Mouse (Mus musculus) neural tube, embryonic 12.5 days (tissue): ENCODE measurements at regions not wholly inside any gene's neighbourhood (a gene's known extent, or its start where the extent isn't known, plus 50 kb on each side); places are given as distances from the start of the nearest gene placed in this dataset.

Experiments used
- ATAC-seq: fragments of 200-750 bp; cut with Nextera tagmentation; 2 replicates; pipeline ENCODE4 v1.8.0; 2017; ENCODE audit warnings: low read depth, mild to moderate bottlenecking, moderate TSS enrichment, moderate library complexity; ENCODE audit not compliant: low FRiP score
- H3K27ac ChIP-seq: fragments of 300-500 bp; sonication (generic); 2 replicates; pipeline ENCODE4 v1.5.1; 2016
- H3K27me3 ChIP-seq: fragments of 300-500 bp; sonication (generic); replicated peaks from 2 replicates; pipeline ENCODE4 v1.6.1; 2016; ENCODE audit warnings: mild to moderate bottlenecking
- H3K36me3 ChIP-seq: fragments of 300-500 bp; sonication (generic); 2 replicates; pipeline ENCODE4 v1.6.1; 2016; ENCODE audit warnings: mild to moderate bottlenecking
- H3K4me1 ChIP-seq: fragments of 300-500 bp; sonication (generic); 2 replicates; pipeline ENCODE4 v1.6.1; 2016
- H3K4me2 ChIP-seq: fragments of 300-500 bp; sonication (generic); replicated peaks from 2 replicates; pipeline ENCODE4 v1.6.1; 2016; ENCODE audit warnings: mild to moderate bottlenecking
- H3K4me3 ChIP-seq: fragments of 300-500 bp; sonication (generic); 2 replicates; pipeline ENCODE4 v1.5.1; 2016
- H3K9ac ChIP-seq: fragments of 300-500 bp; sonication (generic); 2 replicates; pipeline ENCODE4 v1.6.1; 2016; ENCODE audit warnings: mild to moderate bottlenecking
- H3K9me3 ChIP-seq: fragments of 300-500 bp; sonication (generic); 2 replicates; pipeline ENCODE4 v1.6.1; 2016; ENCODE audit warnings: mild to moderate bottlenecking
- WGBS: fragments of 180-500 bp; shearing (Covaris S2); methylation state at CpG from one replicate; pipeline ENCODE4 v1.1.7; 2016; 5-methylcytosine and 5-hydroxymethylcytosine counted together

DNA sequence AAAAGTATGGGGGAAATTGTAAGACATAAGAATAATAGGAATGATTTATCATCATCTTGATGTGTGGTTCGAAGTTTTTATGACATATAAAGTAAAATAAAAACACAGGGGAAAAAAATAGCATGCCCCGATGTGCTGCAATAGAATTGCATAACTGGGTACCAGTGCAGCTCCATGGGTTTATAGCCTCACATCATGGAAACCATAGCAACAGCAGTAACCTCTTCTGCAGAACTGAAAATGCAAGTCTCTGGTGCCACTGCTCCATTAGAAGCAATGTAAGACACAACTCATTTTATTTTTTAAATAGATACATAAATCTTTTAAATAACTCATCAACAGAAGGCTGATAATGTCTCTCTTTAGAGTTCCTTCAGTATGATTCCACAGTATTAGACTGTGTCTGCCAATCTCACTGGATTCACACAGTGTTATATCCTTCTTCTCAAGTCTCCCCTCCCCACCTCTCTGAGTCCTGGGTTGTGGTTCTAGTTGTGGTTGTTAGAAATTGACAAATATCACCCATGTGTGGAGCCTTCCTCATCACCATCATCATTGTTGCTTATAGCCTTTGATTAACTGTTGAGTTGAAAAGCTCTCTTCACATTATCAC, 340.9 kb upstream of the Gm11042 start:
- Histone ChIP-seq H3K9ac (no peak overlapping the region), H3K4me2 (no peak overlapping the region), H3K4me1 (no peaks in the 10 kb centered on the region), H3K27me3 (no peaks in the 10 kb centered on the region), H3K4me3 (no peak overlapping the region), H3K9me3 (no peaks in the 10 kb centered on the region), H3K36me3 (no peaks in the 10 kb centered on the region), H3K27ac (no peak overlapping the region)
- 68% methylated on average over 2 of the region's 2 CpGs for WGBS
- no peak for ATAC-seq

DNA sequence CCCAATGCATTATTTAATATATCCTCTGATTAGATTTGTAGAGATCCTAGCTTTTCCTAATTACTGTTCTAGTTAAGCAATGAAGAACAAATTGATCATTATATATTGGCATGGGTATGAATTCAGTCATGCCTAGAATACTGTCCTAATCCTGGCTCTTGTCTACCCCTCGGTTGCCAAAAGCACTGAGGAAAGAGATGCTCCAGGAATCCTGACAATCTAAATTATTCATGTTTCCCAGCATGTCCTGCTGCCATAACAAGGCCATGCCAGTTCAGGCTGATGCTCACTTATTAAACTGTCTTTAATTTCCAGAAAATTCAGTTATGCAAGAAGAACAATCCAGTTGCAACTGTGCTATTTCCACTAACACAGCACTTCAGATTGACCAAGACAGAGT, 335.1 kb upstream of the Gm11042 start:
- no peaks in the 10 kb centered on the region for H3K4me1 ChIP-seq
- H3K9me3 ChIP-seq: no peaks in the 10 kb centered on the region
- H3K9ac ChIP-seq: no peak overlapping the region
- no peaks in the 10 kb centered on the region for H3K27me3 ChIP-seq
- H3K27ac ChIP-seq: no peak overlapping the region
- 85% methylated on average over 1 of the region's 1 CpGs for WGBS
- no peak for ATAC-seq
- H3K4me3 ChIP-seq: no peak overlapping the region
- no peaks in the 10 kb centered on the region for H3K36me3 ChIP-seq
- H3K4me2 ChIP-seq: no peak overlapping the region

DNA sequence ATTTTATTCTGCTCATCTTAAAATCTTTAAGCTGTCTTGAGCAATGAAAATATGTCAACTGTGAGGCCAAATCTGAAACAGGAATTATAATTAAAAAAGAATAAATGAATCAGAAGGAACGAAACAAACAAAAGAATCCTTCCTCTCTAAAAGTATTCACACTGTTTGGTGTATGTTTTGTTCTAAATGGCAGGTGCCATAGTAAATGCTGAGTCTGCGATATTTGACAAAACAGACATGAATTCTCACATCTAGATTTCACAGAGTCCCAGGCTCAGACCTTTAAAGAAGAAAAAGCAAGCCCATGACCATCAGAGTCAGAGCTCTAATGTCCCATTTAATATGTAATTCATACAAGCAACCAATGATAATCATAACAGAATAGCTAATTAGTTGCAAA, 316.6 kb upstream of the Gm11042 start:
- Histone ChIP-seq H3K4me1 (no peaks in the 10 kb centered on the region), H3K27me3 (no peaks in the 10 kb centered on the region), H3K27ac (no peak overlapping the region), H3K4me2 (no peak overlapping the region), H3K36me3 (no peaks in the 10 kb centered on the region), H3K4me3 (no peak overlapping the region), H3K9me3 (no peaks in the 10 kb centered on the region), H3K9ac (no peak overlapping the region)
- WGBS: 86% methylated on average over 2 of the region's 2 CpGs
- no peak for ATAC-seq

DNA sequence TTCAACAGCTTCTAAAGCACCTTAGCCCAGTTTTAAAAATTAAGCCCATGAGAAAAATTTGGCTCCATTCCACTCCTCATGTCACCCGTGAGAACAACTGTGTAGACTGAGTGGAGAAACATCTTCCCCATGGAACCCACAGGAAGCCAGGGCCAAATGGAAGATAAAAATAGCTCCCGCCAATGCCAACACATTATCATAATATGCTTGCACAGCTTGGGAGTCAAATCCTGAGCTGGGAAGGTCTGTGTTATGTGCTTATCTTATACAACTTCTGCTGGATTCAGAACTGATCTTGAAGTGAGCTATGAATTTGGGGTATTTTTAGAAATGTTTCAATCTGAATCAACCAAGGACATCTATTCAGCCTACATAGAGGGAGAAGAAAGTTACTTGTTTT, 279.0 kb upstream of the Gm11042 start:
- H3K9me3 ChIP-seq: no peaks in the 10 kb centered on the region
- H3K27me3 ChIP-seq: no peaks in the 10 kb centered on the region
- H3K27ac ChIP-seq: no peak overlapping the region
- no peaks in the 10 kb centered on the region for H3K4me1 ChIP-seq
- 81% methylated on average over 2 of the region's 2 CpGs for WGBS
- H3K4me2 ChIP-seq: no peak overlapping the region
- no peak overlapping the region for H3K9ac ChIP-seq
- no peak for ATAC-seq
- no peaks in the 10 kb centered on the region for H3K36me3 ChIP-seq
- no peak overlapping the region for H3K4me3 ChIP-seq

DNA sequence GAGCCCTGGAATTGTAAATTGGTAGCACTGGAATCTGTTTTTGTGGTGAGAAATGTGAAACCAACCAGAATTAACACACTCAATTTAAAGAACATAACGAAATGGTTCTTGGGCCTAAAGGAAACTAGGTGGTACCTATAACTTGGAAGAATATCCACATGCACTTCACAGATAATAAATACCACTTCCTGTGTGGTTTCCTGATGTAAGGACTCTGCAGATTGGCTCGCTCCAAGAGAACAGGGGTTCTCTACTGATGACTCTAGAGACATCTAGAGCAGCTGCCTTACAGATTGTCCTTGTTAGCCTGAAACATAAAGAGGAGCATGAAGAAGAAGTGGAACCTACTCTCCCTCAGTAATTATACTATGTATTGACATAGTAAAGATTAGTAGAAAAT, 238.4 kb upstream of the Gm11042 start:
- Histone ChIP-seq H3K4me3 (no peak overlapping the region), H3K4me2 (no peak overlapping the region), H3K36me3 (no peaks in the 10 kb centered on the region), H3K9ac (no peak overlapping the region), H3K9me3 (no peaks in the 10 kb centered on the region), H3K27me3 (no peaks in the 10 kb centered on the region), H3K4me1 (no peaks in the 10 kb centered on the region), H3K27ac (no peak overlapping the region)
- 80% methylated on average over 2 of the region's 2 CpGs for WGBS
- no peak for ATAC-seq

DNA sequence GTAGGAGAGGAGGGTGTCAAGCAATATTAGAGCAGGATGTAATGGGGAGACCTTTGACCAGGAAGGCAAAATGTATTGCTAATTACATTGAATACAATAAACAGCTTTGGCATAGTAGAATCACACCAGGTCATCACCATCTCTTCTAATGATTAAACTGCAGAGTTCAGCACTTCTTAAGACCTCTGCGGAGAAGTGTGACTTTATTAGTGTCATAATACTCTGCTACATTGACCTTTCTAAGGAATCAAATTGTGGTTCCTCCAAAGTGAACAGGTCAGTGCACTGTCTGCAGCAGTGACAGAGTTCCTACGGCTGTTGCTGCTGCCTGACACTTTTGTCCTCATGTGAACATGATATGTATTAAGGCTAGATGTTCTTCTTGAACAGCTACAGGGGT, 228.0 kb upstream of the Gm11042 start:
- WGBS: 79% methylated on average over 2 of the region's 2 CpGs
- Histone ChIP-seq H3K36me3 (no peaks in the 10 kb centered on the region), H3K4me1 (no peaks in the 10 kb centered on the region), H3K9ac (no peak overlapping the region), H3K9me3 (no peaks in the 10 kb centered on the region), H3K4me3 (no peak overlapping the region), H3K27me3 (no peaks in the 10 kb centered on the region), H3K4me2 (no peak overlapping the region), H3K27ac (no peak overlapping the region)
- ATAC-seq: no peak

DNA sequence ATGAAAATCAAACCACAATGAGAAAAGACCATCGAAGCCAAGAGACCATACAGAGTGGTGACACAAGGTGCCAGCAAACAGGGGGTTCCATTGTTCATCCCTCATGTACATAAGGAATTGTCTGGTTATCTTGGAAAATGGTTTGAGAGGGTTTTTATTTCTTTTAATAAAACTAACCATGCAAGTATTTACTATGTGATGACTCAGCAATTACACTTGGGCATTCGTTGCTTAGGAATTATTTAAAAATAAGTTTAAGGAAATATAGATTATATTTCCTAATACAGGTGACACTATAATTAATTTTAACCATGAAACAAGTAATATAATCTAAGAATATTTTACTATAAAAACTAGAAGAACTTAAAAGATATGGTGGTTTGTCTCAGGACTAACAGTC, 218.7 kb upstream of the Gm11042 start:
- no peak overlapping the region for H3K4me3 ChIP-seq
- H3K4me1 ChIP-seq: no peaks in the 10 kb centered on the region
- no peak overlapping the region for H3K27ac ChIP-seq
- no peak for ATAC-seq
- H3K36me3 ChIP-seq: no peaks in the 10 kb centered on the region
- H3K4me2 ChIP-seq: no peak overlapping the region
- H3K9me3 ChIP-seq: no peaks in the 10 kb centered on the region
- H3K9ac ChIP-seq: no peak overlapping the region
- no peaks in the 10 kb centered on the region for H3K27me3 ChIP-seq
- 76% methylated on average over 2 of the region's 2 CpGs for WGBS

DNA sequence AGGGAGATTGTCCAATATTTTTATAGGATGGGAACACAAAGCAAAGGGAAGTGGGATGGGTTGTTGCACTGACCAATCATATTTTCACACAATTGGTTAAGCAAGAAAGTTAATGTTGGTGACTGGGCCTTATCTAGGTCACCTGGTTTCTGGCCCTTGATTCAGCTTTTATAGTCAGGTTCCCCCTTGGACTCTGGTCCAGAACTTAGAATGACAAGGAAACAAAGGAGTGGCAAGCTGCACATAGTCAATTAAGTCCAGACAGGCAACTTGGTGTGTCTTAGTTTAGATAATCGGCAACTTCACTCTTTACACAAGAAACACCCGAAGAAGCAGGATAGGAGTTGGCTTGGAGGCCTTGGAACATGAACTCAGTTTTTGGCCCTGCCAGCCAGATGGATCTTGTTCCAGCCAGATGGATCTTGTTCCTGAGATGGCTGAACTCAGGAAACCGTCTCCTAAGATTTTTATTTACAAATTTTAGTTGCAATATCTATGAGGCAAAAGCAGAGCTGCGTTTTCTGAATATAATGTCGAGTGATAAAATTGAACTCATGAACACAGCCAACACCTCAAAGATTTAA, 212.9 kb upstream of the Gm11042 start:
- no peak overlapping the region for H3K4me3 ChIP-seq
- H3K36me3 ChIP-seq: no peaks in the 10 kb centered on the region
- H3K27me3 ChIP-seq: no peaks in the 10 kb centered on the region
- H3K9me3 ChIP-seq: no peaks in the 10 kb centered on the region
- no peak overlapping the region for H3K27ac ChIP-seq
- ATAC-seq: no peak
- 92% methylated on average over 5 of the region's 5 CpGs for WGBS
- no peaks in the 10 kb centered on the region for H3K4me1 ChIP-seq
- no peak overlapping the region for H3K4me2 ChIP-seq
- H3K9ac ChIP-seq: no peak overlapping the region

DNA sequence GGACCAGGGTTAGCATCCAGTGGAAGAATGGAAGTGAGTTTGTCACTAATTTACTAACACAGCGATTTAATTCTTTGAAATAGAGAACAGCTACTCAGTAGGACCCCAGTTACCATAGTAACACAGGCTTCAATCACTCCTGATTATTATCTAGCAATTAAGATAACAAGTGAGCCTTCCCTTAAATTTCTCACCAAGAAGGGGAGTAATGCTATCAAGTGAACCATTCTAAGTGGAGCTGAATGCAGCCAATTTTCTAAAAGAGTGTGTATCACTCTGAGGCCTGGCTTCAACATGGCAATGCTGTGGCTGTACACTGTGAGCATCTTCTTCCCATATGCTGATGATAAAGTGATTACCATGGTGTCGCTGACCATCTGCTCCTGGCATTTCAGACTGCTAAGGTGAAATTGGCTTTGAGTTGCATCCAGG, 211.0 kb upstream of the Gm11042 start:
- no peaks in the 10 kb centered on the region for H3K36me3 ChIP-seq
- ATAC-seq: no peak
- H3K27ac ChIP-seq: no peak overlapping the region
- H3K9me3 ChIP-seq: no peaks in the 10 kb centered on the region
- WGBS: 55% methylated on average over 2 of the region's 2 CpGs
- no peak overlapping the region for H3K9ac ChIP-seq
- no peak overlapping the region for H3K4me2 ChIP-seq
- no peaks in the 10 kb centered on the region for H3K4me1 ChIP-seq
- H3K4me3 ChIP-seq: no peak overlapping the region
- no peaks in the 10 kb centered on the region for H3K27me3 ChIP-seq

DNA sequence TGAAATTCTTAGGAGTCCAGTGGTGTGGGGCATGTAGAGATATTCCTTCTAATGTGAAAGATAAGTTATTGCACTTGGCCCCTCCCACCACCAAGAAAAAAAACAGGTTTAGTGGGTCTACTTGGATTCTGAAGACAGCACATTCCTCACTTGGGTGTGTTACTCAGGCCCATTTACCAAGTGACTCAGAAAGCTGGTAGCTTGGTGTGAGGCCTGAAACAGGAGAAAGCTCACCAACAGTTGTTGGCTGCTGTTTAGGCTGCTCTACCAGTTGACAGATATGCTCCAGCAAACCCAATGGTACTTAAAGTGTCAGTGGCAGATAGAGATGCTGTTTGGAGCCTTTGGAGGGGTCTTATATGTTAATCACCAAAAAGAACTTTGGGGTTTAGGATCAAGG, 207.8 kb upstream of the Gm11042 start:
- H3K4me1 ChIP-seq: no peaks in the 10 kb centered on the region
- H3K36me3 ChIP-seq: no peaks in the 10 kb centered on the region
- H3K9ac ChIP-seq: no peak overlapping the region
- no peak overlapping the region for H3K27ac ChIP-seq
- no peaks in the 10 kb centered on the region for H3K9me3 ChIP-seq
- no peak overlapping the region for H3K4me3 ChIP-seq
- no peak overlapping the region for H3K4me2 ChIP-seq
- no peak for ATAC-seq
- H3K27me3 ChIP-seq: no peaks in the 10 kb centered on the region

DNA sequence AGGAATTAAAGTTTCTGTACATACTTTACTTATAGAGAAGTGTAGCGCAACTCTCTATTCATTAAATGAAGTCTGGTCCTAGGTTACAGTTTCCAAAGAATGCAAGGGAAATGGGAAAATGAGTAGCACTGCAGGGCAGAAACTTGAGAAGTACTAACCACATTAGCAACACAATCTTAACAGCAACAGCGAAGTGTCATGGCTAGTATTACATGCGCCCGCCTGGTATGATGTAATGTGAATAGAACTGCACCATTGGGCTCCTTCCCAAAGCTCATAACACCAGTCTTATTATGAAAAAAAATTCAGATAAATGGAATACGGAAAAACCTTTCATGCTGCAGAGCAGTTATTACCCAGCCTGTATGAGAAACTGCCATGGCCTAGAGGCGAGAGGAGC, 201.8 kb upstream of the Gm11042 start:
- Histone ChIP-seq H3K27ac (no peak overlapping the region), H3K27me3 (no peaks in the 10 kb centered on the region), H3K4me1 (no peaks in the 10 kb centered on the region), H3K4me2 (no peak overlapping the region), H3K36me3 (no peaks in the 10 kb centered on the region), H3K4me3 (no peak overlapping the region), H3K9ac (no peak overlapping the region), H3K9me3 (no peaks in the 10 kb centered on the region)
- WGBS: 89% methylated on average over 6 of the region's 6 CpGs
- no peak for ATAC-seq

DNA sequence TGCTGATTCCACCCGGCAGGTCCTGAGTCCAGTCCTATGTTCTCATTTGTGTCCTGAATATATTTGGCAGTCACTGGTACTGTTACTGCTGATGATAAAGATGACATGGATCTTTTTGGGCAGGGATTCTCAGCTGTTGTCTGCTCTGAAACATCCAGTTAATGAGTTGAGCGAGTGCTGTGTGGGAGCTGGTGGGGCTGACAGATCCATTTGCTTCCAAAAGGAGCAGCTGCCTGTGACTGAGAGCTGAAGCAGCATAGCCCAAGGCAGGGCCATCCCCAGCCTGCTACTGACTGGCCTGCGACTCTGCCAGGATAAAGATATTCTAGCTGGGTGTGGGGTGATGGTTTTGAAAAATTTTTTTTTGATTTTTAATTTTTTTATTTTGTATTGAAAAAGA, 200.3 kb upstream of the Gm11042 start:
- ATAC-seq: no peak

DNA sequence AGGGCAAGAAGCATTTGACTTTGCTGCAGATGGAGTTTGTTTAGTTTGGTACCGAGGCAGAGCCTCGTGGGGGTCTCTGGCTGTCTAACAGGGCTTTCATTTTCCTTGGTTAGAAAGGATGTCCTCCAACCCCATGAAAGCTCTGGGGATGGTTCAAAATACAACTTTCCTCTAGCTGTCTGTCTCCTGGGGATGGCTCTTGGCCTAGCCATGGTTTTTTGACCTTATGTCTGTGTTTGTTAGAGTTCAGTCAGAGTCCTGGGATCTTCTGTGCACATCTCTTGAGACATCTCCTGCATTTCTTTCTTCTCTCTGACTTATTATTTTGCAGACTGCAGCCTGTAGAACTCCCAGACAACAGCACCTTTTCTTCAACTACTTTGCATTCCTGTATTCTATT, 186.6 kb upstream of the Gm11042 start:
- H3K27me3 ChIP-seq: no peaks in the 10 kb centered on the region
- WGBS: 79% methylated on average over 2 of the region's 2 CpGs
- H3K9ac ChIP-seq: no peak overlapping the region
- H3K4me1 ChIP-seq: no peaks in the 10 kb centered on the region
- H3K27ac ChIP-seq: no peak overlapping the region
- H3K9me3 ChIP-seq: no peaks in the 10 kb centered on the region
- no peaks in the 10 kb centered on the region for H3K36me3 ChIP-seq
- H3K4me2 ChIP-seq: no peak overlapping the region
- ATAC-seq: no peak
- no peak overlapping the region for H3K4me3 ChIP-seq

More for the DNA sequence above, 200.3 kb upstream of the Gm11042 start:
- no peaks in the 10 kb centered on the region for H3K9me3 ChIP-seq
- H3K27me3 ChIP-seq: no peaks in the 10 kb centered on the region
- H3K9ac ChIP-seq: no peak overlapping the region
- 69% methylated on average over 3 of the region's 3 CpGs for WGBS
- no peak overlapping the region for H3K4me2 ChIP-seq
- no peak overlapping the region for H3K27ac ChIP-seq
- H3K36me3 ChIP-seq: no peaks in the 10 kb centered on the region
- H3K4me1 ChIP-seq: no peaks in the 10 kb centered on the region
- no peak overlapping the region for H3K4me3 ChIP-seq
